Mouse (Mus musculus) liver, postnatal 0 days (tissue): ENCODE measurements at regions not wholly inside any gene's neighbourhood (a gene's known extent, or its start where the extent isn't known, plus 50 kb on each side); places are given as distances from the start of the nearest gene placed in this dataset.

ENCODE experiments used
- ATAC-seq: fragments of 200-750 bp; cut with Nextera tagmentation; 2 replicates; pipeline ENCODE4 v1.8.0; 2017; ENCODE audit warnings: mild to moderate bottlenecking, moderate library complexity
- DNase-seq: peaks from one replicate; pipeline ENCODE4 v3.0.0-alpha.2; 2016
- H3K27ac ChIP-seq: fragments of 300-500 bp; sonication (generic); 2 replicates; pipeline ENCODE4 v1.5.1; 2014; ENCODE audit warnings: antibody characterized with exemption, moderate library complexity, mild to moderate bottlenecking, low read depth
- H3K27me3 ChIP-seq: fragments of 300-500 bp; sonication (generic); 2 replicates; pipeline ENCODE4 v1.6.1; 2014; ENCODE audit warnings: low read length, control low read depth, mixed read lengths; ENCODE audit not compliant: insufficient read depth
- H3K36me3 ChIP-seq: fragments of 300-500 bp; sonication (generic); replicated peaks from 2 replicates; pipeline ENCODE4 v1.6.1; 2014; ENCODE audit warnings: mild to moderate bottlenecking, control low read depth, low read length, moderate library complexity, mixed read lengths; ENCODE audit not compliant: insufficient read depth
- H3K4me1 ChIP-seq: fragments of 300-500 bp; sonication (generic); 2 replicates; pipeline ENCODE4 v1.6.1; 2014; ENCODE audit warnings: antibody characterized with exemption, mild to moderate bottlenecking, control low read depth; ENCODE audit not compliant: insufficient read depth
- H3K4me2 ChIP-seq: fragments of 300-500 bp; sonication (generic); 2 replicates; pipeline ENCODE4 v1.6.1; 2014; ENCODE audit warnings: low read depth, mild to moderate bottlenecking, low read length, moderate library complexity, mixed read lengths
- H3K4me3 ChIP-seq: fragments of 300-500 bp; sonication (generic); 2 replicates; pipeline ENCODE4 v1.5.1; 2014; ENCODE audit warnings: low read depth, low read length
- H3K9ac ChIP-seq: fragments of 300-500 bp; sonication (generic); replicated peaks from 2 replicates; pipeline ENCODE4 v1.6.1; 2014; ENCODE audit warnings: mild to moderate bottlenecking, moderate library complexity
- H3K9me3 ChIP-seq: fragments of 300-500 bp; sonication (generic); 2 replicates; pipeline ENCODE4 v1.6.1; 2016; ENCODE audit warnings: mild to moderate bottlenecking, control low read depth, low read length, mixed read lengths
- CTCF ChIP-seq: sonication (generic); IDR thresholded peaks from 2 replicates; pipeline ENCODE4 v1.5.1; 2016; ENCODE audit warnings: antibody characterized with exemption, low read depth
- EP300 ChIP-seq: IDR thresholded peaks from 2 replicates; pipeline ENCODE4 v1.6.1; 2016; ENCODE audit warnings: antibody characterized with exemption, low read depth, mild to moderate bottlenecking
- WGBS: fragments of 180-500 bp; shearing (Covaris S2); extraction: QIAGEN DNeasy Blood & Tissue Kit; methylation state at CpG from one replicate; pipeline ENCODE4 v1.1.7; 2014; ENCODE audit not compliant: insufficient replicate concordance; 5-methylcytosine and 5-hydroxymethylcytosine counted together

DNA sequence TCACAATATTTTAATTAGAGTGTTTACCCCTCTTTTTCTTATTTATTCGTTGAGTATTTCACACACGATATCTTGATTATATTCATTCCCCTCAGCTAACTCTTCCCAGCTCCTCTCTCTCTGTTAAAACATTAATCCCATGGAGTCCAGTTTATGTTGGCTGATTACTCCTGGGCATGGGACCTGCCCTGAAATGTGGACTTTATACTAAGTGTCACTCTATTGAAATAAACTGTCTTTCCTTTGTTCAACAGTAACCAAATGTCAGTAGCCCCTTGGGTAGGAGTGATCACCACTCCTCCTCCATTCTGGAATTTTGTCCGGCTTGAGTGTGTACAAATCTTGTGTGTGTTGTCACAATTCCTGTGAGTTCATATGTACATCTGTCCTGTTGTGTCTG, 113.4 kb downstream of the Cdc42ep3 start:
- 81% methylated on average over 3 of the region's 3 CpGs for WGBS
- H3K9ac ChIP-seq = no peak overlapping the region
- peaks cover 2% of the 10 kb centered on the region; the same call in 1 of the 2 replicates for H3K9me3 ChIP-seq
- H3K27me3 ChIP-seq = no peaks in the 10 kb centered on the region
- no peak overlapping the region for H3K4me3 ChIP-seq
- H3K36me3 ChIP-seq = no peaks in the 10 kb centered on the region
- no peaks in the 10 kb centered on the region for H3K4me1 ChIP-seq
- no peak overlapping the region for H3K4me2 ChIP-seq
- no peak for DNase-seq
- TF ChIP-seq EP300 (no peak), CTCF (no peak)
- ATAC-seq = no peak
- no peak overlapping the region for H3K27ac ChIP-seq

DNA sequence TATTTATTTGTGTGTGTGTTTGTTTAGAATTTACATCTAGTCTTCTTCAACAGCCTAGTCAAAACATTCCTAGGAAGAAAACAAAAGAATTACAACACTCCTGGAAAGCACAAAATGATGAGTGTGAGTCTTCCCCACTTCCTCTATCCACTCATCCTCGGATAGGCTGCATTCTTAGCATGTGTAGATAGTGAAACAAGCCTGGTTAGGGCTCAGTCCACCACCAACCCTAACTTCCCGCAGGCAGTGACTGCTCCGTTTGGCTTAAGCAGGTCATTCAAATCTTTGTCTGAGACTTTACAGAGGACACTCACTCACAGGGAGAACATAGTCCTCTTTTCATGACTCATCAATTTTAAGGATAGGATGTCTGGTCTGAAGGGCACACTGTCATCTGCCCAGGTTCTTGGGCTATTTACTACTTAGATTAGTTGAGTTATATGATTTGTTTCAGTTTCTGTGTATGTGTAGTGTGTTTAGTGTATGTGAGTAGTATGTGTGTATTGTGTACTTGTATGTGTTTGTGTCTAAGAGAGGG, 118.6 kb downstream of the Cdc42ep3 start:
- no peak overlapping the region for H3K4me3 ChIP-seq
- no peak overlapping the region for H3K9ac ChIP-seq
- WGBS = 43% methylated on average over 3 of the region's 3 CpGs
- H3K27ac ChIP-seq = no peak overlapping the region
- TF ChIP-seq CTCF = no peak
- TF ChIP-seq EP300 = no peak
- DNase-seq (no peak), ATAC-seq (no peak)
- H3K4me1 ChIP-seq = no peaks in the 10 kb centered on the region
- no peaks in the 10 kb centered on the region for H3K36me3 ChIP-seq
- no peaks in the 10 kb centered on the region for H3K27me3 ChIP-seq
- H3K4me2 ChIP-seq = no peak overlapping the region
- no peaks in the 10 kb centered on the region for H3K9me3 ChIP-seq

DNA sequence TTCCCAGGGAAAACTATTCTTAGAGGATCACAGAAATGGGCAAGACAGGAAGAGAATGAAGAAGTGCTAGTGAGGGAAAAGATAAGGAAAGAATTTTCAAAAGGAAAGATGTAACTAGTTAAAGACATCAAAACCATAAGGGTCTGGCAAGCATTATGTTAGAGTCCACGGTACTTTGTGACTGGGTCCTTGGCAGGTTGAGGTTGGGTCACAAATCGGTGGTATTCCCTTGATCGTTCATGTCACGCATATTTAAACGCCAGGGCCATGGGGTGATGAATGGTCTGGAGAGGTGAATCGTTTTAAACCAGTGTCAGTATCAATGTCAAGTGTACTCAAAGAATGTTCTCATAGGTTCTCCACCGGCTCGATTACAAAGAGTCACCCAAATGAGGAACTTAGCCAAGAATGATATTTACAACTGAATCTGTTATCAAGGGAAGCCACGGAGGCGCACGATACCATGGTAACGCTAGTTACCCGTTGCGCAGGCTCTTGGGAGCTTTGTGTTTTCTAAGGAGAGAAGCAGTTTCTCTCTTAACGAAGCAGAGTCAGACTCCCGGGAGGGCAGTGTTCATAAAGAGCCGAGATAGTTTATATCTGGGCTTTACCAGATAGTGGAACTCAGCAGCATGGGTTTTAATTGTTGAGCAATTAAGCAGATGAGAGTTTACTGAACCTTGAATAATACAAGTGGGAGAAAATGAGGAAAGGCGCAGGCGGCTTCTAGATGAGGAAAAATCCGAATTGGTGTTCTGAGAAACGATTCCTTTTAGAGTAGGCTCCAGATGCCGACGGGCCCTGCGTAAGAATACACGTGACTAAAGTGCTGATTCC, 124.0 kb downstream of the Cdc42ep3 start:
- no peaks in the 10 kb centered on the region for H3K9me3 ChIP-seq
- H3K27me3 ChIP-seq = no peaks in the 10 kb centered on the region
- no peak for DNase-seq
- TF ChIP-seq EP300 (peak; percentile 74), CTCF (no peak)
- ATAC-seq = peak; percentile 31; the same call in 1 of the 2 replicates
- no peak overlapping the region for H3K9ac ChIP-seq
- H3K36me3 ChIP-seq = no peaks in the 10 kb centered on the region
- no peak overlapping the region; the same call in 1 of the 2 replicates for H3K4me3 ChIP-seq
- H3K4me2 ChIP-seq = peak overlapping the region; percentile 44
- H3K4me1 ChIP-seq = peaks cover 2% of the 10 kb centered on the region; the same call in 1 of the 2 replicates
- no peak overlapping the region for H3K27ac ChIP-seq
- WGBS = 44% methylated on average over 25 of the region's 25 CpGs

DNA sequence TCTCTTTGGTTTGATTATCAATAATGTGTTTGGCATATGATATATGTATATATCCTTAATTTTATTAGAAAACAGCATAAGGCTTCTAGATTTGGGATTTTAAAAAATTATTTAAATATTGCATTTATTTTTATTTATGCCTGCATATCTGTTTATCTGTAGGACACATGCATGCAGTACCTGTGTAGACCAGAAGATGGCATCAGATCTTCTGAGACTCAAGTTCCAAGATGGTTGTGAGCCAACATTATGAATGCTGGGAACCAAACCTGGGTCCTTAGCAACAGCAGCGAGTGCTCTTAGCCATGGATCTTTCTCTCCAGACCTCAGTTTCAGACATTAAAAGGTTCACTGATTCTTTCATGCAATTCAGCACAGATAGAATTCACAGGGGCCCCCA, 148.3 kb downstream of the Cdc42ep3 start:
- peaks cover 6% of the 10 kb centered on the region; the same call in 1 of the 2 replicates for H3K9me3 ChIP-seq
- no peaks in the 10 kb centered on the region for H3K4me1 ChIP-seq
- no peak overlapping the region for H3K27ac ChIP-seq
- H3K4me3 ChIP-seq = no peak overlapping the region
- H3K9ac ChIP-seq = no peak overlapping the region
- no peaks in the 10 kb centered on the region for H3K36me3 ChIP-seq
- 89% methylated on average over 1 of the region's 1 CpGs for WGBS
- TF ChIP-seq CTCF (peak; percentile 50), EP300 (no peak)
- no peak for DNase-seq
- no peaks in the 10 kb centered on the region for H3K27me3 ChIP-seq
- H3K4me2 ChIP-seq = no peak overlapping the region
- ATAC-seq = no peak

DNA sequence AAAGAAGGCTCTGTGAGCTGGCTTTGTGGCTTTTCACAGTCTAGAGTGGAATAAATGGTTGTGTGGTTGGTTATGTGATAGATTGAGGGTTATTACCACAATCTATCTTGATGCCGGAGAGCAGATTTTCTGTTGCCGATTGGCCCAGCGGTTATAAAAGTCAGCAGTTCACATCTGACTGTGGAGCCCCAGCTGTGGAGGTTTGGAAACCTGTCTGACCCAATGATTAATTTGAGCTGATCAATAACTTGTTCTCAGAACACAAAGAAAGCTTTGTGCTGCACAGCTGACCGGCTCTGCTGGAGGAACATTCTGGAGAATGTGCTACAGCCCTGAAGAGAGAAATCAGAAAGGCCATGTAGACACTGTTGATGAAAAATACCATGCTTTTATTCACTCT, 148.8 kb downstream of the Cdc42ep3 start:
- 83% methylated on average over 4 of the region's 4 CpGs for WGBS
- no peak overlapping the region for H3K9ac ChIP-seq
- no peak overlapping the region for H3K4me3 ChIP-seq
- H3K4me1 ChIP-seq = no peaks in the 10 kb centered on the region
- ATAC-seq (no peak), DNase-seq (no peak)
- H3K27me3 ChIP-seq = no peaks in the 10 kb centered on the region
- no peaks in the 10 kb centered on the region for H3K36me3 ChIP-seq
- no peak overlapping the region for H3K27ac ChIP-seq
- H3K9me3 ChIP-seq = peaks cover 6% of the 10 kb centered on the region; the same call in 1 of the 2 replicates
- TF ChIP-seq CTCF (no peak), EP300 (no peak)
- no peak overlapping the region for H3K4me2 ChIP-seq

DNA sequence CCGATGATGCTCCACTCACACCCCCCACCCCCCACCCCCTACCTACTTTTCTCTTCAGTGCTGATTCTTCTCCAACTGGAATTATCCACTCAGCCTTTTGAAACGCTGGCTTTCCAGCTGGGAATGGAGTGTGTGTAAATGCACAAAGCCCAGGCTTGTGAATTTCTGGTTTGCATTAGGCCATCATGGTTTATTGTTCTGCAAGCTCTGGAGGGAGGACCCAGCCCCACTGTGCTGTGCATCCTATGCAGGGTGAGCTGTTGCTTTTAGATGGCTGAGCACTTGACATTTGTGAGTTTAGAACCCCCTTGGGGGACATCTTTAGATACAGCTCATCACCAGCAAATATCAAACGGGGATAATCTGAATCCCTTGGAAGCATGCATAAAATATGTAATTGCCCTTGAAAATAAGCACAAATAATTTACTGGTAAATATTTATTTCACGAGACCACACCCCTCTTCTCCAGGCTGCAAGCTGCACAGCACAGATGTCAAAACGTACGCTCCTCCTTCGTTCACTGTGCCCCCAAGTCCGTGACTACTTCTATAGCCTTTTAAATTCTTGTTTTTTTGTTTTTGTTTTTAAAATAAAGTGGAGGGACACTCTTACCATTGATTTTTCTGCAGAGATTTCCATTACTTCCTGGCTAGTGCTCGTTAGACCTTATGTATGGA, 148.2 kb downstream of the Qpct start:
- peaks cover 3% of the 10 kb centered on the region; the same call in 1 of the 2 replicates for H3K9me3 ChIP-seq
- no peak overlapping the region for H3K27ac ChIP-seq
- H3K27me3 ChIP-seq = no peaks in the 10 kb centered on the region
- no peak overlapping the region for H3K4me2 ChIP-seq
- no peak for TF ChIP-seq CTCF
- TF ChIP-seq EP300 = no peak
- no peaks in the 10 kb centered on the region for H3K4me1 ChIP-seq
- H3K36me3 ChIP-seq = no peaks in the 10 kb centered on the region
- H3K9ac ChIP-seq = no peak overlapping the region
- ATAC-seq (no peak), DNase-seq (no peak)
- WGBS = 64% methylated on average over 9 of the region's 9 CpGs
- H3K4me3 ChIP-seq = no peak overlapping the region
